Mouse (Mus musculus) brain, embryonic 14.5 days (tissue): ENCODE data around the gene Nphs1. TPM values are rescaled to one million over a fixed set of nuclear protein-coding genes. Genes with fewer than 3 reads are reported as not detected.

ENCODE experiments used
- DNase-seq: peaks from one replicate; pipeline ENCODE4 v3.0.0-alpha.2; 2011; ENCODE audit warnings: low read depth
- CTCF ChIP-seq: fragments of 200-500 bp; IDR thresholded peaks from 2 replicates; pipeline ENCODE4 v1.5.1; 2012; ENCODE audit warnings: inconsistent platforms, mild to moderate bottlenecking, moderate library complexity, borderline replicate concordance; ENCODE audit not compliant: insufficient read depth, insufficient read length; ENCODE audit errors: extremely low read depth
- POLR2A ChIP-seq: fragments of 200-500 bp; IDR thresholded peaks from 2 replicates; pipeline ENCODE4 v1.6.1; 2012; ENCODE audit warnings: mild to moderate bottlenecking, inconsistent platforms, borderline replicate concordance; ENCODE audit not compliant: poor library complexity, insufficient read depth, insufficient read length, severe bottlenecking; ENCODE audit errors: extremely low read depth
- polyA plus RNA-seq: library from polyadenylated mRNA; depleted of rRNA; stranded (reverse); fragments of >200 nt; gene quantifications from 2 replicates; pipeline ENCODE4 v1.2.3, GENCODE M21; 2012

Gene Nphs1
- polyA plus RNA-seq, 1 experiment: 3.2 TPM

GRCm38 (mm10) chr7:30421890-30422435, 36.2 kb upstream of the Nphs1 start:
- no peak for TF ChIP-seq CTCF
- 0 out of 2 replicates have a peak, but pooled peaks have one; percentile 44 for TF ChIP-seq POLR2A
- DNase-seq: peak; percentile 97

- no peak for DNase-seq
- TF ChIP-seq CTCF (no peak), POLR2A (no peak)
Measured at GRCm38 (mm10) chr7:30422560-30422959, 35.6 kb upstream of the Nphs1 start.

- DNase-seq: peak; percentile 28
- no peak for TF ChIP-seq POLR2A
- no peak for TF ChIP-seq CTCF
Measured at GRCm38 (mm10) chr7:30423071-30423641, 35.0 kb upstream of the Nphs1 start.

GRCm38 (mm10) chr7:30429327-30429726, 28.8 kb upstream of the Nphs1 start:
- no peak for DNase-seq
- TF ChIP-seq CTCF: no peak
- no peak for TF ChIP-seq POLR2A

- no peak for TF ChIP-seq POLR2A
- TF ChIP-seq CTCF: no peak
- no peak for DNase-seq
Measured at GRCm38 (mm10) chr7:30430191-30430590, 27.9 kb upstream of the Nphs1 start.

GRCm38 (mm10) chr7:30431793-30432192, 26.3 kb upstream of the Nphs1 start:
- peak; percentile 90 for DNase-seq
- peak; percentile 71; the same call in 1 of the 2 replicates for TF ChIP-seq CTCF
- TF ChIP-seq POLR2A: no peak

- DNase-seq: no peak
- TF ChIP-seq CTCF (no peak), POLR2A (no peak)
Measured at GRCm38 (mm10) chr7:30434238-30434637, 23.9 kb upstream of the Nphs1 start.

- DNase-seq: no peak
- TF ChIP-seq CTCF (no peak), POLR2A (no peak)
Measured at GRCm38 (mm10) chr7:30434701-30435100, 23.4 kb upstream of the Nphs1 start.

GRCm38 (mm10) chr7:30435156-30435555, 23.0 kb upstream of the Nphs1 start:
- TF ChIP-seq POLR2A (no peak), CTCF (no peak)
- no peak for DNase-seq

- no peak for DNase-seq
- TF ChIP-seq CTCF: no peak
- no peak for TF ChIP-seq POLR2A
Measured at GRCm38 (mm10) chr7:30436879-30437278, 21.2 kb upstream of the Nphs1 start.

- no peak for TF ChIP-seq CTCF
- no peak for TF ChIP-seq POLR2A
- no peak for DNase-seq
Measured at GRCm38 (mm10) chr7:30439734-30440133, 18.4 kb upstream of the Nphs1 start.

GRCm38 (mm10) chr7:30440697-30441096, 17.4 kb upstream of the Nphs1 start:
- TF ChIP-seq CTCF (peak; percentile 92), POLR2A (no peak)
- DNase-seq: peak; percentile 71
